Mouse (Mus musculus): ENCODE measurements around the gene Setd6. TPM values are rescaled to one million over a fixed set of nuclear protein-coding genes. Genes with fewer than 3 reads are reported as not detected.
A peak's percentile ranks its signal among the peaks of the same experiment; 100 is the strongest.

Setd6 gene
- polyA plus RNA-seq (2012; ENCODE audit: insufficient read depth, insufficient read length, missing spikeins): 7.8 and 11.6 TPM in 2 replicates

- H3K27ac ChIP-seq (replicated peaks; ENCODE audit: low read depth, low read length): peak within 1 kb of the TSS; percentile 18; the same call in 1 of the 2 replicates
- H3K4me3 ChIP-seq (ENCODE audit: insufficient read depth, low read depth, low read length): peak within 1 kb of the TSS; percentile 78
- H3K4me1 ChIP-seq (ENCODE audit: control insufficient read depth, insufficient read depth, insufficient read length, low read length): peaks cover 6% of the 10 kb centered on the region
Measured at GRCm38 (mm10) chr8:95715676-95716531, at the start of gene Setd6. TSS of gene Setd6 (plus strand) at chr8:95715881.

- Histone ChIP-seq H3K4me3 (ENCODE audit: insufficient read depth, low read depth, low read length) (no peak overlapping the region), H3K27ac (replicated peaks; ENCODE audit: low read depth, low read length) (no peak overlapping the region), H3K4me1 (ENCODE audit: control insufficient read depth, insufficient read depth, insufficient read length, low read length) (no peaks in the 10 kb centered on the region)
Measured at GRCm38 (mm10) chr8:95668163-95668958, 47.3 kb upstream of the Setd6 start.

- Histone ChIP-seq H3K4me3 (ENCODE audit: insufficient read depth, low read depth, low read length) (no peak overlapping the region), H3K4me1 (ENCODE audit: control insufficient read depth, insufficient read depth, insufficient read length, low read length) (no peaks in the 10 kb centered on the region), H3K27ac (replicated peaks; ENCODE audit: low read depth, low read length) (no peak overlapping the region)
Measured at GRCm38 (mm10) chr8:95669967-95670366, 45.7 kb upstream of the Setd6 start.

- H3K27ac ChIP-seq (replicated peaks; ENCODE audit: low read depth, low read length): no peak overlapping the region
- no peaks in the 10 kb centered on the region for H3K4me1 ChIP-seq (ENCODE audit: control insufficient read depth, insufficient read depth, insufficient read length, low read length)
- no peak overlapping the region for H3K4me3 ChIP-seq (ENCODE audit: insufficient read depth, low read depth, low read length)
Measured at GRCm38 (mm10) chr8:95671861-95672260, 43.8 kb upstream of the Setd6 start.

- Histone ChIP-seq H3K27ac (replicated peaks; ENCODE audit: low read depth, low read length) (no peak overlapping the region), H3K4me1 (ENCODE audit: control insufficient read depth, insufficient read depth, insufficient read length, low read length) (no peaks in the 10 kb centered on the region), H3K4me3 (ENCODE audit: insufficient read depth, low read depth, low read length) (no peak overlapping the region)
Measured at GRCm38 (mm10) chr8:95672811-95673210, 42.9 kb upstream of the Setd6 start.

- H3K27ac ChIP-seq (replicated peaks; ENCODE audit: low read depth, low read length): no peak within 1 kb of the TSS
- H3K4me1 ChIP-seq (ENCODE audit: control insufficient read depth, insufficient read depth, insufficient read length, low read length): no peaks in the 10 kb centered on the region
- H3K4me3 ChIP-seq (ENCODE audit: insufficient read depth, low read depth, low read length): peak within 1 kb of the TSS; percentile 40; the same call in 1 of the 2 replicates
Measured at GRCm38 (mm10) chr8:95676631-95677030, 39.0 kb upstream of the Setd6 start, which contains the start of gene Ndrg4. TSS of gene Ndrg4 (plus strand) at chr8:95676980.

GRCm38 (mm10) chr8:95677591-95678023, 38.1 kb upstream of the Setd6 start:
- H3K4me3 ChIP-seq (ENCODE audit: insufficient read depth, low read depth, low read length): peak overlapping the region; percentile 40; the same call in 1 of the 2 replicates
- H3K4me1 ChIP-seq (ENCODE audit: control insufficient read depth, insufficient read depth, insufficient read length, low read length): no peaks in the 10 kb centered on the region
- H3K27ac ChIP-seq (replicated peaks; ENCODE audit: low read depth, low read length): no peak overlapping the region

- H3K4me3 ChIP-seq (ENCODE audit: insufficient read depth, low read depth, low read length): peak overlapping the region; percentile 40
- no peaks in the 10 kb centered on the region for H3K4me1 ChIP-seq (ENCODE audit: control insufficient read depth, insufficient read depth, insufficient read length, low read length)
- H3K27ac ChIP-seq (replicated peaks; ENCODE audit: low read depth, low read length): no peak overlapping the region
Measured at GRCm38 (mm10) chr8:95678024-95678611, 37.6 kb upstream of the Setd6 start.

- H3K27ac ChIP-seq (replicated peaks; ENCODE audit: low read depth, low read length): no peak overlapping the region
Measured at GRCm38 (mm10) chr8:95688073-95688672, 27.5 kb upstream of the Setd6 start.

GRCm38 (mm10) chr8:95690929-95691541, 24.6 kb upstream of the Setd6 start:
- Histone ChIP-seq H3K4me1 (ENCODE audit: control insufficient read depth, insufficient read depth, insufficient read length, low read length) (no peaks in the 10 kb centered on the region), H3K27ac (replicated peaks; ENCODE audit: low read depth, low read length) (no peak overlapping the region)

More at GRCm38 (mm10) chr8:95688073-95688672, 27.5 kb upstream of the Setd6 start:
- Histone ChIP-seq H3K4me3 (ENCODE audit: insufficient read depth, low read depth, low read length) (no peak overlapping the region), H3K4me1 (ENCODE audit: control insufficient read depth, insufficient read depth, insufficient read length, low read length) (no peaks in the 10 kb centered on the region)

GRCm38 (mm10) chr8:95694631-95695030, 21.1 kb upstream of the Setd6 start:
- H3K4me1 ChIP-seq (ENCODE audit: control insufficient read depth, insufficient read depth, insufficient read length, low read length): no peaks in the 10 kb centered on the region
- no peak overlapping the region for H3K4me3 ChIP-seq (ENCODE audit: insufficient read depth, low read depth, low read length)
- H3K27ac ChIP-seq (replicated peaks; ENCODE audit: low read depth, low read length): no peak overlapping the region

More at GRCm38 (mm10) chr8:95690929-95691541, 24.6 kb upstream of the Setd6 start:
- no peak overlapping the region for H3K4me3 ChIP-seq (ENCODE audit: insufficient read depth, low read depth, low read length)

- no peaks in the 10 kb centered on the region for H3K4me1 ChIP-seq (ENCODE audit: control insufficient read depth, insufficient read depth, insufficient read length, low read length)
- no peak overlapping the region for H3K27ac ChIP-seq (replicated peaks; ENCODE audit: low read depth, low read length)
- H3K4me3 ChIP-seq (ENCODE audit: insufficient read depth, low read depth, low read length): no peak overlapping the region
Measured at GRCm38 (mm10) chr8:95696661-95697060, 19.0 kb upstream of the Setd6 start.

- Histone ChIP-seq H3K4me1 (ENCODE audit: control insufficient read depth, insufficient read depth, insufficient read length, low read length) (no peaks in the 10 kb centered on the region), H3K4me3 (ENCODE audit: insufficient read depth, low read depth, low read length) (no peak overlapping the region), H3K27ac (replicated peaks; ENCODE audit: low read depth, low read length) (no peak overlapping the region)
Measured at GRCm38 (mm10) chr8:95697128-95697527, 18.6 kb upstream of the Setd6 start.

- Histone ChIP-seq H3K4me3 (ENCODE audit: insufficient read depth, low read depth, low read length) (no peak overlapping the region), H3K4me1 (ENCODE audit: control insufficient read depth, insufficient read depth, insufficient read length, low read length) (no peaks in the 10 kb centered on the region), H3K27ac (replicated peaks; ENCODE audit: low read depth, low read length) (no peak overlapping the region)
Measured at GRCm38 (mm10) chr8:95698179-95698578, 17.5 kb upstream of the Setd6 start.

Data from brown adipose tissue, adult 24 weeks (tissue).